Mouse (Mus musculus) CH12.LX (cell line): ENCODE results near the gene Gm8369. TPM values are rescaled to one million over a fixed set of nuclear protein-coding genes. Genes with fewer than 3 reads are reported as not detected.
A peak's percentile ranks its signal among the peaks of the same experiment; 100 is the strongest.

Experiments used
- DNase-seq: peaks from one replicate; pipeline ENCODE4 v3.0.0-alpha.2; 2013; ENCODE audit errors: extremely low read depth
- H3K27ac ChIP-seq: 2 replicates; pipeline ENCODE4 v1.5.1; 2012; ENCODE audit warnings: low read depth, mild to moderate bottlenecking, control low read depth, moderate library complexity; ENCODE audit not compliant: insufficient read depth
- H3K27me3 ChIP-seq: replicated peaks from 2 replicates; pipeline ENCODE3; 2012; ENCODE audit warnings: inconsistent platforms
- H3K36me3 ChIP-seq, 2 experiments: replicated peaks in 1 of 2; 2 replicates each; pipeline versions ENCODE3 to v1.6.1; 2012; ENCODE audit warnings: inconsistent platforms in 1 of 2, low read length in 1 of 2, mild to moderate bottlenecking in 1 of 2, mixed read lengths in 1 of 2, moderate library complexity in 1 of 2; ENCODE audit not compliant: control insufficient read depth in 1 of 2, insufficient read depth in 1 of 2
- H3K4me1 ChIP-seq, 2 experiments: 2 replicates each; pipeline ENCODE4 v1.6.1; 2012; ENCODE audit warnings: inconsistent platforms in 1 of 2, moderate library complexity in 1 of 2; ENCODE audit not compliant: insufficient read depth in 2 of 2, control insufficient read depth in 1 of 2
- H3K4me2 ChIP-seq: 2 replicates; pipeline ENCODE4 v1.6.1; 2012; ENCODE audit warnings: low read depth, mild to moderate bottlenecking, control low read depth; ENCODE audit not compliant: poor library complexity, insufficient read depth, severe bottlenecking
- H3K4me3 ChIP-seq, 3 experiments: fragments of 150-350 bp in 1 of 3; sonication (generic) in 1 of 3; replicated peaks in 1 of 3; 2 replicates each; pipeline versions ENCODE3 to v1.5.1; 2011 to 2012; ENCODE audit warnings: low read depth in 2 of 3, low read length in 2 of 3, mild to moderate bottlenecking in 2 of 3, moderate library complexity in 2 of 3, control low read depth in 1 of 3, improper control_type of control experiment in 1 of 3, inconsistent platforms in 1 of 3, mixed read lengths in 1 of 3; ENCODE audit not compliant: poor library complexity in 1 of 3
- H3K79me2 ChIP-seq: replicated peaks from 2 replicates; pipeline ENCODE4 v1.6.1; 2012; ENCODE audit warnings: mild to moderate bottlenecking, moderate library complexity; ENCODE audit not compliant: control insufficient read depth, poor library complexity, insufficient read depth, severe bottlenecking; ENCODE audit errors: extremely low read depth
- H3K9ac ChIP-seq: 2 replicates; pipeline ENCODE4 v1.6.1; 2012; ENCODE audit warnings: low read depth, mild to moderate bottlenecking, control low read depth, moderate library complexity; ENCODE audit not compliant: insufficient read depth
- H3K9me3 ChIP-seq: replicated peaks from 2 replicates; pipeline ENCODE3; 2012; ENCODE audit warnings: low read length, inconsistent platforms, mixed read lengths
- CTCF ChIP-seq, 2 experiments: IDR thresholded peaks in 1 of 2; conservative IDR thresholded peaks in 1 of 2; 2 replicates each; pipeline ENCODE4 v1.5.1; 2011 to 2012; ENCODE audit warnings: low read depth in 2 of 2, low read length in 2 of 2, improper control_type of control experiment in 1 of 2, inconsistent platforms in 1 of 2, mild to moderate bottlenecking in 1 of 2, moderate library complexity in 1 of 2
- ETS1 ChIP-seq: conservative IDR thresholded peaks from 2 replicates; pipeline ENCODE4 v1.6.1; 2012; ENCODE audit warnings: low read depth, mild to moderate bottlenecking, inconsistent platforms, low read length, improper control_type of control experiment, moderate library complexity
- GABPA ChIP-seq: IDR thresholded peaks from 2 replicates; pipeline ENCODE4 v1.6.1; 2012; ENCODE audit warnings: low read depth, low read length, improper control_type of control experiment, inconsistent platforms; ENCODE audit not compliant: insufficient replicate concordance
- JUND ChIP-seq: conservative IDR thresholded peaks from 2 replicates; pipeline ENCODE4 v1.6.1; 2011; ENCODE audit warnings: low read depth, low read length, improper control_type of control experiment
- KAT2A ChIP-seq: IDR thresholded peaks from 2 replicates; pipeline ENCODE4 v1.6.1; 2012; ENCODE audit warnings: low read length, improper control_type of control experiment, inconsistent platforms; ENCODE audit not compliant: insufficient replicate concordance
- MEF2A ChIP-seq: IDR thresholded peaks from 2 replicates; pipeline ENCODE4 v1.6.1; 2014; ENCODE audit warnings: low read depth, mild to moderate bottlenecking, inconsistent platforms, low read length, improper control_type of control experiment, borderline replicate concordance
- MYC ChIP-seq: IDR thresholded peaks from 2 replicates; pipeline ENCODE4 v1.6.1; 2011; ENCODE audit warnings: low read depth, mild to moderate bottlenecking, improper control_type of control experiment, low read length
- NELFE ChIP-seq: IDR thresholded peaks from 2 replicates; pipeline ENCODE4 v1.6.1; 2011; ENCODE audit warnings: low read depth, low read length, improper control_type of control experiment
- NRF1 ChIP-seq: IDR thresholded peaks from 2 replicates; pipeline ENCODE4 v1.6.1; 2014; ENCODE audit warnings: low read depth, mild to moderate bottlenecking, inconsistent platforms, low read length, improper control_type of control experiment, moderate library complexity
- PAX5 ChIP-seq: IDR thresholded peaks from 2 replicates; pipeline ENCODE4 v1.6.1; 2012; ENCODE audit warnings: low read length, inconsistent platforms, mixed read lengths
- POLR2A ChIP-seq: IDR thresholded peaks from 2 replicates; pipeline ENCODE4 v1.6.1; 2011; ENCODE audit warnings: low read depth, mild to moderate bottlenecking, improper control_type of control experiment, low read length
- SIN3A ChIP-seq: IDR thresholded peaks from 2 replicates; pipeline ENCODE4 v1.6.1; 2012; ENCODE audit warnings: low read length, improper control_type of control experiment, inconsistent platforms
- SMC3 ChIP-seq: IDR thresholded peaks from 2 replicates; pipeline ENCODE4 v1.6.1; 2011; ENCODE audit warnings: low read depth, low read length, improper control_type of control experiment
- TBP ChIP-seq: conservative IDR thresholded peaks from 2 replicates; pipeline ENCODE4 v1.6.1; 2011; ENCODE audit warnings: low read depth, low read length, improper control_type of control experiment
- TCF12 ChIP-seq: IDR thresholded peaks from 2 replicates; pipeline ENCODE4 v1.6.1; 2014; ENCODE audit warnings: low read depth, mild to moderate bottlenecking, inconsistent platforms, low read length, improper control_type of control experiment
- USF2 ChIP-seq: conservative IDR thresholded peaks from 2 replicates; pipeline ENCODE4 v1.6.1; 2011; ENCODE audit warnings: low read depth, low read length, improper control_type of control experiment
- ZKSCAN1 ChIP-seq: IDR thresholded peaks from 2 replicates; pipeline ENCODE4 v1.6.1; 2012; ENCODE audit warnings: low read depth, inconsistent platforms, low read length, improper control_type of control experiment, borderline replicate concordance
- ZMIZ1 ChIP-seq: IDR thresholded peaks from 2 replicates; pipeline ENCODE4 v1.6.1; 2012; ENCODE audit warnings: low read depth, mild to moderate bottlenecking, inconsistent platforms, low read length, improper control_type of control experiment
- ZNF384 ChIP-seq: IDR thresholded peaks from 2 replicates; pipeline ENCODE4 v1.6.1; 2012; ENCODE audit warnings: low read depth, low read length, improper control_type of control experiment, inconsistent platforms
- dilution Hi-C: fragments of 300-500 bp; cut with MboI; formaldehyde crosslinking; loops from 2 replicates; pipeline ENCODE4 v1.14.3; 2020; ENCODE audit warnings: low sequenced_read_pairs; ENCODE audit not compliant: extremely low pct_unique_long_range_greater_than_20kb, extremely low pct_ligation_motif_present
- in situ Hi-C: fragments of 300-500 bp; cut with MboI; formaldehyde crosslinking; loops from 3 replicates; pipeline ENCODE4 v1.14.3; 2019; ENCODE audit warnings: low sequenced_read_pairs, low pct_ligation_motif_present, low pct_unique_long_range_greater_than_20kb, mixed read lengths
- polyA plus RNA-seq: library from polyadenylated mRNA; unstranded; fragments of >175 nt; gene quantifications from 2 replicates; pipeline ENCODE4 v1.2.1, GENCODE M21; 2012; ENCODE audit warnings: low read depth; ENCODE audit not compliant: insufficient read length
- total RNA-seq, 2 experiments: library from RNA; depleted of rRNA; stranded (reverse); fragments of 300-350 nt in 1 of 2; fragments of >200 nt in 1 of 2; gene quantifications; 2 replicates each; pipeline ENCODE4 v1.2.3; 2012 to 2014

Gm8369 gene
- total and polyA plus RNA-seq, 3 experiments = 1.2 to 4.3 (median 1.7) TPM

- dilution Hi-C loops = no loop called here
- in situ Hi-C loops = no loop called here
- H3K4me2 ChIP-seq = no peak overlapping the region
- no peaks in the 10 kb centered on the region for H3K27me3 ChIP-seq
- H3K9ac ChIP-seq = no peak overlapping the region
- DNase-seq = no peak
- peaks cover 3 to 33% of the 10 kb centered on the region in 2 experiments; a peak in 3 of 4 replicates for H3K4me1 ChIP-seq
- no peaks in the 10 kb centered on the region for H3K9me3 ChIP-seq
- no peak overlapping the region for H3K4me3 ChIP-seq
- H3K79me2 ChIP-seq = no peaks in the 10 kb centered on the region
- H3K36me3 ChIP-seq = peaks cover 0 to 3% of the 10 kb centered on the region in 2 experiments
- TF ChIP-seq MEF2A = no peak
- no peak overlapping the region for H3K27ac ChIP-seq
Observed at GRCm38 (mm10) chr19:11483941-11484340, 1.8 kb upstream of the Gm8369 start.

- in situ Hi-C loops (no loop called here), dilution Hi-C loops (no loop called here)
- Histone ChIP-seq H3K27ac (no peak overlapping the region), H3K9me3 (no peaks in the 10 kb centered on the region), H3K4me2 (no peak overlapping the region), H3K79me2 (no peaks in the 10 kb centered on the region), H3K4me1 (peaks cover 3 to 29% of the 10 kb centered on the region in 2 experiments; a peak in 3 of 4 replicates), H3K27me3 (no peaks in the 10 kb centered on the region), H3K36me3 (peaks cover 0 to 3% of the 10 kb centered on the region in 2 experiments), H3K4me3 (no peak overlapping the region), H3K9ac (no peak overlapping the region; the same call in 1 of the 2 replicates)
- no peak for DNase-seq
- TF ChIP-seq TCF12 (no peak), GABPA (no peak), POLR2A (no peak), USF2 (no peak), CTCF (conservative IDR thresholded peaks at IDR 0.05 in 1 of 2, IDR thresholded peaks at IDR 0.05 in 1 of 2; ENCODE audit: low read depth in 2 of 2, low read length in 2 of 2) (no peak), TBP (no peak), ZMIZ1 (no peak), NELFE (no peak), ETS1 (no peak), SIN3A (no peak), KAT2A (no peak), ZKSCAN1 (no peak), MYC (no peak), NRF1 (no peak), JUND (no peak)
Observed at GRCm38 (mm10) chr19:11484388-11484787, 1.4 kb upstream of the Gm8369 start.

GRCm38 (mm10) chr19:11485266-11485665, 472 bp upstream of the Gm8369 start:
- Histone ChIP-seq H3K9ac (no peak overlapping the region), H3K4me2 (peak overlapping the region; percentile 39), H3K36me3 (no peaks in the 10 kb centered on the region), H3K9me3 (no peaks in the 10 kb centered on the region), H3K27me3 (no peaks in the 10 kb centered on the region), H3K4me1 (peaks cover 3 to 23% of the 10 kb centered on the region in 2 experiments; a peak in 3 of 4 replicates), H3K4me3 (no peak overlapping the region), H3K79me2 (no peaks in the 10 kb centered on the region), H3K27ac (no peak overlapping the region)
- dilution Hi-C loops (no loop called here), in situ Hi-C loops (no loop called here)
- DNase-seq = peak; percentile 65
- TF ChIP-seq NELFE (no peak), MYC (no peak), ZKSCAN1 (no peak), SMC3 (no peak), ZNF384 (no peak), PAX5 (no peak), KAT2A (no peak)
